Mouse (Mus musculus) A20 (cell line): Measurements from ENCODE around the gene Ms4a12.
A peak's percentile ranks its signal among the peaks of the same experiment; 100 is the strongest.

Experiments used
- DNase-seq: peaks from one replicate; pipeline ENCODE4 v3.0.0-alpha.2; 2011; ENCODE audit warnings: low read depth, low spot score

Gene Ms4a12

GRCm38 (mm10) chr19:11232348-11232747 lies at the start of gene Ms4a12:
TSS of gene Ms4a12 (minus strand) at chr19:11232448.
- DNase-seq: no peak

DNA sequence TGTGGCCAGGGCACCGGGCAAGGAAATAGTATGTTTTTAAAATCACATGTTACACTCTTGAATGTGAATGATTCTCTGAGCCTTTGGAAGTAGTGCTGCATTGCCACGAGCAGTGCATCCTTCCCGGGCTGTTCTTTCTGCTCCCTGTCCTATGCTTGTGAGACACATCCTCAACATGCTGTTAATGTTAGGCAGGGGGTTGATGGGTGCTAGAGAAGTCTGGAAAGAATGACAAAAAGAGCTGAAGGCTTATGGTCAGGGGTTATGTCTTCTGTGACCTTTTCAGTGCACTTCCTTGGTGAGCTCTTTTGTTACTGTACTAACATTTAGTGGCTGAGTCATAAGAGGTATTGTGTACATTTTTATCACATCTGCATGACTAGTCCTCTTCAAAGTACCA lies 48.0 kb upstream of the Ms4a12 start:
- DNase-seq: no peak

GRCm38 (mm10) chr19:11276431-11276830 lies 44.2 kb upstream of the Ms4a12 start:
- DNase-seq: no peak

- DNase-seq: peak; percentile 71
Measured at GRCm38 (mm10) chr19:11266956-11267355, 34.7 kb upstream of the Ms4a12 start.

GRCm38 (mm10) chr19:11266052-11266845 lies 34.0 kb upstream of the Ms4a12 start, which contains the start of gene Ms4a1:
TSS of gene Ms4a1 (minus strand) at chr19:11266241.
- peak; percentile 94 for DNase-seq

- peak; percentile 78 for DNase-seq
Measured at GRCm38 (mm10) chr19:11264602-11265185, 32.4 kb upstream of the Ms4a12 start.

DNA sequence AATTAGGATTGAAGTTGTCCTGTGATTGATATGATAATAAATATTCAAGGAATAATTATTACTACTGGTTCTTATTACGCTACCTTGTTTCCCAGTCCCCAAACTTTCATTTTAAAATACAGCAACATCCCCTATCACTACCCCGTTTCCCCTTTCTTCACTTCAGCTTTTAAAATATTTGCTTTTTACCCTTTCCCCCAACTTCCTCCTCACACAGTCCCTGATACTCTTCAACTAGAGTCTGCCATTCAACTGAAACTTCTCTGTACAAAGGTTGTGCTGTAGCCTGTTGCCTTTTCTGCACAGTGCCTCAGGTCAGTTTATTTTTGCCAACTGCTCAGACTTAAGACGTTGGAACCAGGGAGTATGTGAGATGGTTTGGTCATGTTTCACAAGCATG lies 31.3 kb upstream of the Ms4a12 start:
- peak; percentile 75 for DNase-seq

DNA sequence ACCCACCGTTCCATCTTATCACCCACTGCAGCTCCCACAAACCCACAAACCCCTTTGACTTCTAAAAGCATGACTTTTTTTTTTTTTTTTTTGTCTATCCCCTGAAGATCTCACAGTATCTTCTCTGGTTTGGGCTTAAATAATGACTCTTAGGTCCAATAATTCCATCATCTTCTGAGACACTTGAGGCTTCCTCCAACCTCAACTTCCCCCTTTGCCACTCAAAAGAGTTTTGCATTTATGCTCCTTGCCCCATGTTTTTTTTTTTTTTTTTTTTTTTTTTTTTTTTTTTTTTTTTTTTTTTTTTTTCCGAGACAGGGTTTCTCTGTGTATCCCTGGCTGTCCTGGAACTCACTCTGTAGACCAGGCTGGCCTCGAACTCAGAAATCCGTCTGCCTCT lies 30.7 kb upstream of the Ms4a12 start:
- peak; percentile 46 for DNase-seq

DNA sequence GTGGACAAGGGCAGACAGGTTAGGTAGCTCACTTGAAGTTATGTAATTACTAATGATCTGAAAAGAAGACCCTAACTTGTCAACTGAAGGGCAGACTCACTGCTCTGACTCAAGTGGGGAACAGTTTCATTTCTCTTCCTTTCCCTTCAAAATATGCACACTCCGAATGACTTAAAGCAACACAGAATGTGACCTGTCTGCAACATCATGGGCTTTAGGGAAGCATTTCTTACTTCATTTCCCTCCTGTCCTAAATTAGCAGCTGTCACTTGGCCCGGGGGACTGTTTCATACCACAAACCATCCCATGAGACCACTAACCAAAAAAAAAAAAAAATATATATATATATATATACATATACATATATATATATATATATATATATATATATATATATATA lies 29.3 kb upstream of the Ms4a12 start:
- DNase-seq: no peak

DNA sequence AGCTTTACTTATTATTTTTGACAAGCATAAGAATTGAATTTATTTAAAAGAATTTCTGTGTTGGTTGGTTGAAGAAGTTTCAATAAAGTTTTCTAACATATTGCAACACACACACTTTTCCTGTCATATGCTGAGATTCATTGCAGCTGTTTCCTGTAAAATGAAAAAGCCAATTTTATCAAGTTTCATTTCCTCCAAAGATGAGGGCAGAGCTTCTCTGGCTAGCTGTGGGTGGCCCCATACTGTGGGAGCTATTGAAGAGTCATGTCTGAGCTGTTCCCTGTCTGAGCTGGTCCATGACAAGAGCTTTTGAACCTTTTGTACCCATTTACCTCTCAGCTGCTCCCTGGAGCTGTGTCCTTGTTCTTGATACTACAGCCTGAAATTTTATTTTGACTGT lies 12.0 kb upstream of the Ms4a12 start:
- DNase-seq: peak; percentile 82

- no peak for DNase-seq
Measured at GRCm38 (mm10) chr19:11242560-11242959, 10.3 kb upstream of the Ms4a12 start.

DNA sequence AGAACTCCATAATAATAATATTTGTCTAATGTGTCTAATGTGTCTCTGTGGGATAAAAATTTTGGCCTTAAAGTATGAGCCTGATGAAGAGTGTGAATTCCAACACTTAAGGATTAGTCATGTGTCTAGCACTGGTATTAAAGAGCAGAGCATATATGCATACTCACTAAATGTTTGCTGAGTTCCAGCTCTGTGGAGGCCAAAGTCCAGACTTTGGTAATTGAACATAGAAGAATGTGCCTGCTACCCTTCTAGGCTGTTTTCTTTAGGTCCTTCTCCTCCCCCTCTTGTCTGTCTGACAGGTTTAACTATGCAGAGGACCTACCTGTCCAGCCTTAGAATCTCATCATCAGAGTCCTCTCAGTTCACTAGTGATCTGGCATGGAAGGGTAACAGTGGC lies 3.6 kb upstream of the Ms4a12 start:
- no peak for DNase-seq

GRCm38 (mm10) chr19:11234921-11235735 lies 2.9 kb upstream of the Ms4a12 start:
- no peak for DNase-seq

DNA sequence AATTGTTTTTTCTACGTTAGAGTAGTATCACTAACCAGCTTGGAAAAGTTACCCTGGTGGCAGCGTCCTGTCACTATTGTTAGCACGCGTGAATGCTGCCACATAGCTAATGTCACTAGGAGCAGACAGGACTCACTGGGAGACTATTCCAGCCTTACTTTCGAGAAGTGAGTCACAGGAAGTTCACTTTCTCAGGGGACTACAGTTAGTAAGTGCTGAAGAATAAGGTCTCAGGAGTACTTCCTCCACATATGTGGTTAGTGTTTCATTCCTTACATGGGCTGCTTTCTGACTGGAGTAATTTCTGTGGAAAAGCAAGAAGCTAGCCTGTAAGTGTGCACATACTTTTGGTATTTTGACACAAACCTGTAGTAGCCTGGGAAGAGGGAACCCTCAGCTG lies 2.0 kb upstream of the Ms4a12 start:
- no peak for DNase-seq

GRCm38 (mm10) chr19:11196546-11196945 lies 35.7 kb downstream of the Ms4a12 start, which contains the start of gene Ms4a13:
TSS of gene Ms4a13 (minus strand) at chr19:11196737.
- DNase-seq: no peak

- DNase-seq: no peak
Measured at GRCm38 (mm10) chr19:11192552-11192951, 39.7 kb downstream of the Ms4a12 start.

- DNase-seq: peak; percentile 72
Measured at GRCm38 (mm10) chr19:11184121-11184520, 48.1 kb downstream of the Ms4a12 start.

DNA sequence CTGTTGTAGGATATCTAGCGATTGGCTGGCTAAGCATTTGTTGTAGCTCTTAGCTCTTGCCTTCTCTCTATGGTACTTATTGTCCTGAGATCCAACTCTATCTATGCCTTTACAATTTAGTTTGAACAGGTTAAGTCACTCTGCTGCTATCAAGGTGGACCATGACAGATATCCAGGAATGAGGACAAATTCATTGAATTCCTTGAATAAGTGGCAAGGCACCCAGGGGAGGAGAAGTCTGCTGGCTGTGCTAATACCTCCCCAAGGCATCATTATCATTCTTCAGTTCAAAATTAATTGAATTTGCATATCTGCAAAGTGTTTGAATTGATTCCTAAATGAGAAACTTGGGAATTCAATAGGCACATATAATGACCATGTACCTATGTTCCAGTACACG lies 54.8 kb downstream of the Ms4a12 start:
- DNase-seq: no peak

DNA sequence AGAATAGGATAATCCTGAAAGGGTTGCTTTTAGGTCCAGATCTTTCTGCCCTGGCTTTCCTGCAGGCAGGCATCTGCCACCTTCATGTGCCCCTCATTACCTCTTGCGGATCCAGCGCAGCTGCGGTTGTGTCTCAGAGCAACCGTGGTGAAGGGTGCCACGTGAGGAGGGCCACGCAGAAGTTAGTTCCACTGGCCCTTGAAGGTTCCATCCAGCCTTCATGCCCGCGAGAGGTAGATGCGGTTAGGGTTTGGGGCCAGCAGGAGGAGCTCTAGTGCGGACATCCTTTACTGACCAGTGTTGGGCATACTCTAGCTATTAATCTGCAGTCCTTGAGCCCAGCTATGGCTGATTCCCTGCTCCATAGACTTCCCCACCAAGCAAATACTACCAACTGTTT lies 67.1 kb downstream of the Ms4a12 start, which contains the start of gene 1700025F22Rik:
Gene 1700025F22Rik, minus strand, starts transcription at position 149 of the 400 bp plus-strand sequence.
- DNase-seq: peak; percentile 31
